Mouse (Mus musculus): ENCODE measurements around the gene Gm17555. TPM values are rescaled to one million over a fixed set of nuclear protein-coding genes. Genes with fewer than 3 reads are reported as not detected.

The Gm17555 gene
- polyA plus RNA-seq (2012; rRNA removed): not detected in 2 replicates

DNA sequence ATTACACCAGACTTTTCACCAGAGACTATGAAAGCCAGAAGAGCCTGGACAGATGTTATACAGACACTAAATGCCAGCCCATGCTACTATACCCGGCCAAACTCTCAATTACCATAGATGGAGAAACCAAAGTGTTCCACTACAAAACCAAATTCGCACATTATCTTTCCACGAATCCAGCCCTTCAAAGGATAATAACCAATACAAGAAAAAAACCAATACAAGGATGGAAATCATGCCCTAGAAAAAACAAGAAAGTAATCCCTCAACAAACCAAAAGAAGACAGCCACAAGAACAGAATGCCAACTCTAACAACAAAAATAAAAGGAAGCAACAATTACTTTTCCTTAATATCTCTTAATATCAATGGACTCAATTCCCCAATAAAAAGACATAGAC lies at the start of gene Gm17555:
Gene Gm17555, plus strand, starts transcription at position 301 of the 400 bp plus-strand sequence.

Other genes starting within 250 kb of the Gm17555 start
- 2.2 and 2.9 TPM in 2 replicates for gene Fgf7, start 180.4 kb upstream of the Gm17555 start, polyA plus RNA-seq (2012; rRNA removed)
- gene Fam227b, start 63.1 kb upstream of the Gm17555 start, polyA plus RNA-seq (2012; rRNA removed): not detected in 2 replicates
- 1.4 and 2.8 TPM in 2 replicates for gene Dtwd1, start 63.0 kb upstream of the Gm17555 start, polyA plus RNA-seq (2012; rRNA removed)